Mouse (Mus musculus) left cerebral cortex, adult 11 months (tissue): ENCODE measurements around the gene Msln.

ENCODE experiments used
- DNase-seq: peaks from one replicate; pipeline ENCODE4 v3.0.0; 2022; ENCODE audit warnings: low spot score

The Msln gene

GRCm38 (mm10) chr17:25754241-25754640 is at the start of gene Msln:
Gene Msln, minus strand, starts transcription at chr17:25754378.
- DNase-seq, result no peak

GRCm38 (mm10) chr17:25802825-25803517 is 48.8 kb upstream of the Msln start:
- DNase-seq, result peak; percentile 71

- DNase-seq, result peak; percentile 70
These were observed 46.9 kb upstream of the Msln start for GRCm38 (mm10) chr17:25801029-25801428.

GRCm38 (mm10) chr17:25796951-25797369 is 42.8 kb upstream of the Msln start, which contains the start of gene Metrn:
Gene Metrn, minus strand, starts transcription at chr17:25797136.
- no peak for DNase-seq

GRCm38 (mm10) chr17:25796211-25796771 is 42.1 kb upstream of the Msln start:
- no peak for DNase-seq

- peak; percentile 83 for DNase-seq
These were observed 41.5 kb upstream of the Msln start, which contains the start of gene AC134908.4 for GRCm38 (mm10) chr17:25795609-25796092. Gene AC134908.4, minus strand, starts transcription at chr17:25795659.

- DNase-seq, result no peak
These were observed 40.8 kb upstream of the Msln start for GRCm38 (mm10) chr17:25794998-25795397.

GRCm38 (mm10) chr17:25794197-25794596 is 40.0 kb upstream of the Msln start:
- DNase-seq, result no peak

- DNase-seq, result no peak
These were observed 38.4 kb upstream of the Msln start, which contains the start of gene Fam173a for GRCm38 (mm10) chr17:25792615-25793014. Gene Fam173a, minus strand, starts transcription at chr17:25792901.

- DNase-seq, result peak; percentile 71
These were observed 37.8 kb upstream of the Msln start for GRCm38 (mm10) chr17:25791843-25792527.

- DNase-seq, result no peak
These were observed 37.2 kb upstream of the Msln start for GRCm38 (mm10) chr17:25791320-25791842.

- no peak for DNase-seq
These were observed 32.8 kb upstream of the Msln start for GRCm38 (mm10) chr17:25786781-25787504.

GRCm38 (mm10) chr17:25786280-25786679 is 32.1 kb upstream of the Msln start, which contains the start of gene Ccdc78:
Gene Ccdc78, plus strand, starts transcription at chr17:25786580.
- no peak for DNase-seq

GRCm38 (mm10) chr17:25785281-25785745 is 31.1 kb upstream of the Msln start, which contains the start of gene Haghl:
Gene Haghl, minus strand, starts transcription at chr17:25785673.
- DNase-seq, result peak; percentile 94

- no peak for DNase-seq
These were observed 29.8 kb upstream of the Msln start for GRCm38 (mm10) chr17:25783861-25784574.

- DNase-seq, result no peak
These were observed 28.9 kb upstream of the Msln start for GRCm38 (mm10) chr17:25783086-25783485.

GRCm38 (mm10) chr17:25781339-25781738 is 27.2 kb upstream of the Msln start:
- no peak for DNase-seq

- DNase-seq, result no peak
These were observed 23.8 kb upstream of the Msln start for GRCm38 (mm10) chr17:25777948-25778347.

GRCm38 (mm10) chr17:25775318-25776062 is 21.3 kb upstream of the Msln start:
- no peak for DNase-seq

GRCm38 (mm10) chr17:25773549-25774120 is 19.5 kb upstream of the Msln start, which contains the start of gene Narfl:
Gene Narfl, plus strand, starts transcription at chr17:25773776.
- peak; percentile 95 for DNase-seq
